Mouse (Mus musculus): ENCODE data around the gene Hao1.

Gene Hao1

DNA sequence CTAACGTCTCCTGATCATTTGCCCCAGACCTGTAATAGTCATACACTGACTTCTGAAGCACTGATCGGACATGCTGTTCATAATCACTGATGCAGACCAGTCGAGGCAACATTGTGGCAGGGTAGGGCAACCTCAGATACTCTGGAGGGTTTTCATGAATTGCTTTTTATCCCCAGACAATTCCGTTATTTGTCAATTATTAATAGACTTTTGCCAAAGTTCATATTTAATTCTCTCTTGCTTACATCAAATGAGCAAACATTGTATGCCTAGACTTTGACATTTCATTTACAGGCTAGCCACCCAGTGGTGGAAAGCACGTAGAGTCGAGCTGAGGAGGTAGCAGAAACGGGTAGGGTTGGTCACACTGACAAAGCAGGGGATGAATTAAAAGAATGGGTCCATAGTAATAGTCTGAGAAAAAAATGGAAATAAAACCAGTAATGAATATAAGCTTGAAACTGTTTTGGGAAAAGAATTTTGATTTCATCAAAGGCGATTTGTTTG lies at the start of gene Hao1:
TSS of gene Hao1 (minus strand) at position 148 of the 507 bp plus-strand sequence.
- no peak for DNase-seq

DNA sequence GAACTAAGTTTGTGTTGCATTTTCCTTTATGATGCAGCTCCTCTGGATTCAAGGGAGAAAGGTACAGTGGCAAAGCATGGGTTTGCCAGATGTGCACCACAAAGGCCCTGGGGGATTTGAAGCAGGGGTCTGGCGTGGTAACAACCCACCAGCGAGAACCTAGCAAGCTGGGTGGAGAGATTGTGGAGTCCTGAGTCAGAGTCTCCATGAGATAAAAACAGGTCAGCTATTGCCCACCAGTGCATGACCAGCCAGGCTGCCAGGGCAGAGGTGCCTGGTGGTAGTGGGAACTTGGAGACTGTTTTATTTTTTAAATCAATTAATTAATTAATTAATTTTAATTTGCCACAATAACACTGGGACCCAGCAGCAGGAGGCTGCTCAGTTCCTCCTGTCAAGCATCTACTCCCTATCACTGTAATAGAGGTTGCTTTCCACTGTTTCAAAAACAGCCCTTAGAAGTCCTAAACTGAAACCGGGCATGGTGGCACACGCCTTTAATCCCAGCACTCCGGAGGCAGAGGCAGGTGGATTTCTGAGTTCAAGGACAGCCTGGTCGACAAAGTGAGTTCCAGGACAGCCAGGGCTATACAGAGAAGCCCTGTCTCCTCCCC lies 37.0 kb upstream of the Hao1 start:
- DNase-seq = no peak

DNA sequence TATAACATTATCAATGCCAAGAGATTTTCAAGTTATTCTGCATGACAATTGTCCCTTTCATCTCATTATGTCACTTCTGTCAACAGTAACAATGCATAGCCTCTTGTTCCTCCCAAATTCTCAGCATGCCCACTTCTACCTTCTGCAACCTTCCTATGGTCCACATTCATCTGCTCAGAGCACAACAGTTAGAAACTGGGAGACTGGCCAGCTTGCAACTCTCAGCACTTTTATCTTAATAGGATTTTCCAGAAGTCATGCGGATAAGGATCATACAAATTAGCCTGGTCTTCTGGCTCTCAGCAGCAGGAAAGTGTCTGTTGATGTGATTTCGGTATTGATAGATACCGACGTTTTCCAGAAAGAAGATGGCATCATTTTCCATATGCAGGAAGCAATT lies 31.1 kb upstream of the Hao1 start:
- DNase-seq = no peak

DNA sequence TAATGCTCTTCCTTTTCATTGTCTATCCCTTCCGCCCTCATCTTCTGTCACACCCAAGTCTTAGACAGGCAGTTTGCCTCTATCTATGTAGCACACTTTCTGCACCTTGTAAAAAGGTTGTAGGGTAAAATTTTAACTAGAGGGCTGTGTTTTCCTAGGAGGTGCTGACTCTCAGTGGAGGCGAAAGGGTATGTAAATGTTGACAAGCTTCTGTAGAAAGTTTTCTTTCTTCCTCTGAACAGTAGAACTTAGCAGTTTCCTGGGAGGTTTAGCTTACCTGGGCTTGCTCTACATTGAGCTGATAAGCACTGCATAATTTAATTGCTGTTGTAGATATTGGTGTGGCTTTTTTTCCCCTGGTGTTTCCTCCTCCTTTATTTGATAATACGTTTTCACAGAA lies 5.3 kb upstream of the Hao1 start:
- no peak for DNase-seq

DNA sequence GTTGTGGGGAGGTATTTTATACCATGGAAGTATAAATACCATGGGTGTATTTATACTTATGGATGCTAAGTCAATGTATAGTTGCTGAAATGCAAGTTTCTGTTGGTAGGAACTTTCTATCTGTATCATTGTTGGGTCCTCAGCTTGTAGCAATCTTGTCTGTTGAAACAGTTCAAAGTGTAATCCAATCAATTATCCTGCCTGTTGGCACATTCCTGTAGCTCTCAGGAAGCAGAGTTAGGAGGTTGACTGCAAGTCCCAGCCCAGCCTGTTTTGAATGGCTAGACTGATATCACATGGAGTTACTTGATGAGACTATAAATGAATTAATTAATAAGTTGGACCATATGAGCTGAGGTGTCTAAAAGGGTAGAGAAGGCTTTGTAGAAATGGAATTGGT lies 1.8 kb downstream of the Hao1 start:
- no peak for DNase-seq

DNA sequence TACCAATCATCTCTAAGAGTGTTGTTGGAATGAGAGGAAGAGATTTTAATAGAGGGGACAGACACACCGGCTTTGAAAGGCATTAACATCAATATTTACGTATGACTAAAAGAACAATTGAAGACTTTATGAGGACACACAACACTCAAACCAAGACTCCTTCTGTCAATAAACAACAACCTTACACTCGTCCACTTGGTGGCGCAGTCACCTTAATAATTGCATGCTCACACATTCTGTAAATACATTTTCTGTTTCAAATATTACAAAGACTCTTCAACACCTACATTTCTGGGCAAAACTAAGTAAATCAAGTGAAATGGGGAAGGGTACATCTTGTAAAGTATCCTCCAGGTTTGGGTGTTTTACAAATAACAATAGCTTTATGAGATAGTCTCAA lies 4.4 kb downstream of the Hao1 start:
- DNase-seq = peak; percentile 7 to 24

DNA sequence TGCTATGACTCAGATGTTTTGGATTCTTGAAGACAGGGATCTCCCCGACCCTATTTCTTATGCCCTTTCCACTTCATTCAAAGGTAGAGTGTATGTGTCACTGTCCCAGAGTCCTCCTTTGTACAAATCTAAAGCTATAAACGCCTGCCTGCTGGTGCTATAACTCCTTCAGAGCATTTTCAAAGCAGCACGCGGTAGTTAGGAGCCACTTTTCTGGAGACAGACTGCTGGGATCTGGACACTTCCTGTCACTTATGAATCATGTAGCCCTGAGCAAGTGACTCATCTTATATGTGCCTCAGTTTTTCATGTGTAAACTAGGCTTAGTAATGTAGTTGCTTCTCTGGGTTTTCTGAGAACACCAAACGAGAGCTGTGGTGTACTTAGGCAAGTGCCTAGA lies 9.1 kb downstream of the Hao1 start:
- DNase-seq = no peak

DNA sequence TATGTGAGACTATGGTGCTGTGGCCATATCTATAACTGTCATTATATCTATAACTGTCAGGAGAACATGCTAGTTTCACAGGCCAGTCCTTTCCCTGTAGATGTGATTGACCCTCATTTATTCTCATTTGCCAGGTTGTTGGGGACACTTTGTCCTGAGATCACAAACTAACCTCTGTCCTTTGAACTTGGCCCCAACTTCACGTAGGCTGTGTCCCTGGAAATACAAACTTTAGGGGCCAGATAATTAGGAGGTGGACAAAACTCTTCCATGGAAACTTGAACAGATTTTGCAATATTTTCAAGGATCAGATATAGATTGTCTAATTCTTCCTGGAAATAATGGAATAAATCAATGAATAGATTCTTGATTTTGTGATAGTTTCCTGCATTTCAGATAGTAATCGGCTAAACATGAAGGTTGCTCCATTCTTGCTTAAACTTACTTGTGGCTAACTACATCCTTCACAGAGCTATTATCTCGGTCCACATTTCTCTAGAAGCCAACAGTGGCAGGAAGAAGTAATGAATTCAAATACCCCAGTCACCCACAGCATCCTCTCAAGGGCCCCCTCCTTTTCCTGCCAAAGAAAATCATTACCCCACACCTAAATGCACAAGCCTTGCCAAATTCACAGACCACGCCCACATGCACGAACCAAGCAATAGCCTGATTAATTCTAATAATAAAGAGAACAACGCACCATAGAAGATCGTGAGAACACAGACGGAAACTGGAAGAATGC lies 9.7 kb downstream of the Hao1 start:
- DNase-seq = no peak

DNA sequence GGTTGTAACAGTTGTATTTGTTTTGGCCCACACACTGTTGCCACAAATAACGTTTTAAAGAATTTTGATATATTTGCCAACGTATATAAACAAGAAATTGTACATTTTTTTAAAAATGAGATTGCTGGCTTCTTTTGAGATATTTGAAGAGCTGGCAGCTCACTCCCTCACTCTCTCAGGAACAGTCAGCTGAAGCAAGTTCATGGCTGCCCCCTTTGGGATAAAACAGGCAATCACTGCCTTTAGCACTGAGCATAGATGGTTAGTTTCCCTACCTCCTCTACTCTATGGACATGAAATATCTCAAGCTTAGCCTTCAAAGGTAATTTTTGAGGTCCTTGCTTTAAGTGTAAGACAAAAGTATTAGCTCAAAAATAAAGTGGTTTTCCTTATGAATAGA lies 10.7 kb downstream of the Hao1 start:
- DNase-seq = no peak

DNA sequence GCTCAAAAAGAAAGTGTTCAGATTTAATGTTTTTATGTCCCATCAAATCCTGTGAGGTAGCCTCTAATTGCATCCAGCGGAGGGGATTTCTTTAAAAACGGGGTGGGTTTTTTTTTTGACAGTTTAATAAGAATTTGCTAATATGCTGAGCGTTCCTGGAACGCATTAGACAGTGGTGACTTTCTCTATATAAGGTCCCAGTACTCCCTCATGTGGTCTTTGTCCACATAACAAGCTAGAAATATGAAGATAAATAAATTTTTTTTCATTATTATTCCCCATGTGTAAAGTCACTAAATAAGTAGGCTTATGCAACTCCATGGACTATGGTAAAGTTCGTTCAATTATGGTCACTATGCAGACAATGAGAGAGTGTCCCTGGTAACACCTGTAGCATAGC lies 13.1 kb downstream of the Hao1 start:
- no peak for DNase-seq

DNA sequence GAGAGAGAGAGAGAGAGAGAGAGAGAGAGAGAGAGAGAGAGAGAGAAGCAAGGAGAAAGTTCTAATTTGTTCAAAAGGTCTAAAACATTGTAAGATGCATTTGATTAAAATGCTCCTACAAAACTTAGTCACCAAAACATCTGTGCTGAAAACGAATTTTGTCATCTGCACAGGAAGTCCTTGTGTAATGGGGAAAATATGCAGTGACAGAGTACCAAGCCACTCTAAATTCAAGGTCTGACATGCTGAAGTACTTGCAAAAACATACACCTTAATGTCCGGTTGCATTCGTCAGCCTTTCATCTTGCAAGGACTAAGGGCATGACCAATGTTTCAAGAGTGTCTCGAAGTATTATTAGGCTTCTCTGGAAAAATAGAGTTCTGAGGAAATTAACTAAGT lies 15.7 kb downstream of the Hao1 start:
- no peak for DNase-seq

DNA sequence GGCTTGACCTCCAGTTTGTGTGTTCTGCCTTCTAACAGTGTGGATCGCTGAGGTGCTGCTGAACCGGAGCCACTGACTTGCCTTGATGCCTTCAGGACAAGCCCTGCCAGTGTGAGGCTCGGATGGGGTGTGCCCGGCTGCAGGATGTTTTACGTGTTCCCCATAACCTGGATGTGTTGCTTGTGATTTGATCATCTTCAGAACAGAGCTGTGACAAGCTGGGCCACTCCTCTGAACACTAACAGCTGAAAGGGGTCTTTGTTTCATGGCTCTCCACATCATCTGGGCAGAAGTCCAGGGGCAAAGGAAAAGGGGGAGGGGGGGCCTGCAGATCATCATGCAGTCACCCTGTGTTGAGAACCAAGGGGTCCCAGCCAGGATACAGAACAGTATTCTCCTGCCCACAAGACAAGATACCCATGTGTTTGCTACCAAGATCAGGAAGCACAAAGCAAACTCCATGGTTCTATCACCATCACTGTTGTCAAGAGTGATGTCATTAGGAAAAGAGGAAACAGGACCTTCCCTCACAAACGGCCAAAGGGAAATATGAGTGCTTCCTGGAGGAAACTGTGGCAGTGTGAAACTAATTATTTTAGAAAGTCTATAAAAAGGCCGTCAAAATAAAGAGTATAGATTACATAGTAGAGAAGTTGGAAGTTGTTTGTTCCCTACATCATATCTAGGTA lies 25.9 kb downstream of the Hao1 start:
- no peak for DNase-seq

DNA sequence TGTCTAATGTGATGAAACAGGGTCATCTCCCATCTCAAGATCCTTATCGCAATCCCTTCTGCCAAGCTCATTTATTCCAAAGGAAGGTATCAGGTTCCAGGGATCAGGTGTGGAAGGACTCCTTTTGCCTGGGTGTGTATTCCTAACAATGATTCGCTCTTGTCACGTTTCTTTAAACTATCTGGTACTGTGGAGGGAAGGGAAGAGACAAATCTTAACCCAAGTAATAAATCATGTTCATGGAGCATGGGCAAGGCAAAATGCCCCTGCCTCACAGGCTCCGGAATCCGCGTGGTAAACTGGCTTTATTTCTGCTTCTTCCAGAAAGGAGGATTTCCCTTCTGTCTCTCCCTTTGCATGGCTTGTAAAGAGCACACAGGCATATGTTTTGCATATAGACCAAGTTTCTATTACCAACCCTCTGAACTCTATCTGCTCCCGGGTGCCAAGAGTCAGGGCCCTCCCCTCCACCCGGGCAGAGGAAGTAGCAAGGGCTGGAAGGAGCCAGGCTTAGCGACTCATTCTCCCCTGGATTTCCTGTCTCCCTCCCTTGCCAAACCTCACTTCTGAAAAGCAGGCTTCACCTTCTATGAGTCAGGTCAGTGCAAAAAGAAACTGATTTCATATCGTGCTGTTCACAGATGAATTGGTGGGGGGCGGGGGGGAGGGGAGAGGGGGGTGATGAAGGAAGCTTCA lies 26.6 kb downstream of the Hao1 start:
- DNase-seq = no peak

DNA sequence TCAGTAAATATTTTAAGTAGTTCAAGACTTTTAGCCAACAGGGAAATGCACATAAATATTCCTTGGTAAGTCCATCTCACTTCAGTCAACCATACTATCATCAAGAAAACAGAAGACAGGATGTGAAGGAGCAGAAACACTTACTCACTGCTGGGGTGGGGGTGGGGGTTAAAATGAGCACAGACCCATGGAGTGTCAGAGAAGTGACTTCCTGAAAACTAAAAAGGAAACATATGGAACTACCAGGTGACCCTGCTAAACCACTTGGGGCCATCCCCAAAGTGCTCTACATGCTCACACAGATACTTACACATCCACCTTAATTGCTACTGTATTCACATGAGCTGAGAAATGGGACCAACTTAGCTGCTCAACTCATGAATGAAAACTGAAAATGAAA lies 36.1 kb downstream of the Hao1 start:
- no peak for DNase-seq

DNA sequence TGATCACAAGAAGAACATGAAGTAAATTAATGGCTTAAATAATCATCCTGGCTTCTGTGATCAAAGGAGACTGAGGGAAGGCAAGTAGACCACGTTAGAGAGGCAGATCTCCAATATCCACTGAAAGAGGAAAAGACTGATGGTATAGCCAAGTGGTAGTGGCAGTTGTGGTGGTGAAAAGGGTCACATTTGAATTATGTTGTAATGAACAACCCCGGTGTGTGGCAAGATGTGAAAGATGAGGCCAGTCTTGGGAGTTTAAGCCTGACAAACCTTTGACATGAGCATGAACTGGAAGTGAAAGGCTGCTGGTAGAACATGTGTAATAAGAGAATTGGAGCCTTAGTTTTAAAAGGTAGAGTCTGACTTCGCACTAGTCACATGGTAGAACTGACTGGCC lies 54.4 kb downstream of the Hao1 start:
- no peak for DNase-seq

DNA sequence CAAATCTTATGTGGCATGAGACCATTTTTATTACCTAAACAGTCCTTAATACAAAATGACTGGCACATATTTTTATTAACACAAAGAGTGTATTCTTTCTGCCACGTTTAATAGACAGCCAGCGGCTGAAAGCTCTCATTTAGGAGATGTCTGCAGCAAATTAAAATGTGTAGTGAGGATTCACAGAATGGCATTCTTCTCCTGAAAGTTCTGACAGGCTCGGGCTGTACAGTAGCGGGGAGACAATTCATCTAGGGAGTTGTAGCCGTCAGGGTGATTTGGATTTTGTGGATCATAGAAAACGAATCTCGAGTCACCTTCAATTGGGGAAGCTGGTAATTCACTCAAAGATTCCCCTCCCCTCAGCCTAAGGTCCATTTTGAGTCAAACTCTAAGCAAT lies 55.7 kb downstream of the Hao1 start:
- DNase-seq = no peak

DNA sequence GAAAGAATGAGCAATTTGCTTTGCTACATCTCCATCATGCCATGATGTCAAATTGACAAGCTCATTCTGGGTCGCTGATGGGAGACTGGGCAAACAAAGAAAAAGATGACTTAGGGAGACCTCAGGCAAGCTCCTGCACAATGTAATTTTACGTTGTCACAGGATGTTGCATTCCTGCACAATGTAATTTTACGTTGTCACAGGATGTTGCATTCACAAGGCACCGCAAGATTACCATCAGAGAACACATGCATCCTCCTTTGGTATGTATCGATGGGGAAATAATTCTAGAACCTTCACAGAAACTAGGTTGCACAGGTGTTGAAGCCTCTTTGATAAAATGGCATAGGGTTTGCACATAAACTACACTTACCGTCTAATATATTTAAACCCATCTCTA lies 65.5 kb downstream of the Hao1 start:
- DNase-seq = no peak

DNA sequence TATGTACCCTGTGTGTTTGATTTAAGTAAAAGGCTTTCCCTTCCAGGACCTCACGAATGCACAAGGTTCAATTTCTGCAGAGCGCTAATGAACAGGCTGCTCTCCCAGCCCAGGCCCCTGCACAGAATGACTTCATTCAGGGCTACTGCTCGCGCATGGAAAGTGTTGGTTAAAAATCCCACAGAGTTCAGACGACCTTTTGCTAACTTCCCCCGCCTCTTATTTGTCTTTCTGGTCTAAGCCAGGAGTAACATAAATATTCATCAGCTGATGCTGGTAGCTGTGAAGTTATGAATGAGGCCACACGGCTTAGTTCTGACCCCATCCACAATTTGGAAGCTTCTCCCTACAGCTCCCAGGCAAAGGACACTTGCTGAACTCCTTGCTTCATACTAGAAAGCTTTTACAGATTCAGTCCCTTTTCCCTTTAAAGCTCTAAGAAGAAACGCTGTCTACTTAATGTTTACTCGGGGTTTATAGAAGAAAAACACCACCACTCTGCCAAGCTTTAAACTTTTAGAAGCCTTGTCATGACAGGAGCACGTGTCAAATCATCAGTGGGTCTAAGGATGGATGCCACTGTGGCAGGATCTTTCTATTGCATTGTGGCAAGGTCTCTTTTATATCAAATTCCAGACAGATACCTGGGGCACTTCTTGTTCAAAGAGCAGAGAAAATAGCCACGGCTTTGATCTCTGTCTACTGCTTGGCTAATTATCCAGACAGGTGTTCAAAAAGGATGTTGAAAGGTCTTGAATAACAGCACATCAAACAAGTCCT lies 67.9 kb downstream of the Hao1 start:
- no peak for DNase-seq

DNA sequence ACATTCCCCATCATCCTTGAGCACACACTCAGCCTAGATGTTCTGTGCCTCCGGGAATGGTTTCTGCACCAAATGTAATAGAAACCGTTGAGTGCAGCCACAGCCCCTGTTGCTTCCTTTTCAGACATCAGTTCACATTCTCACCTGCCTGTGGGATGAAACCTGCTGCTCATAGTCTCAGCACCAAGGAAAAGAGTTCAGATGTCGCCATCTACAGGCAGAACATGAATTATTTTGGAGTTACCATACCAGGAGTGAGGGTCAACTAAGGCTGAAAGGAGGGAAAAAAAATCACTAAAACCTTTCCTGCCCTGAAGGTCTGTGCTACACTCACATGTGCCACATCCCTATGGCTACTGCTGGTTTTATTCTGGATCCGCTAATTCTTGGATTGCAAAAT lies 71.5 kb downstream of the Hao1 start:
- no peak for DNase-seq

DNA sequence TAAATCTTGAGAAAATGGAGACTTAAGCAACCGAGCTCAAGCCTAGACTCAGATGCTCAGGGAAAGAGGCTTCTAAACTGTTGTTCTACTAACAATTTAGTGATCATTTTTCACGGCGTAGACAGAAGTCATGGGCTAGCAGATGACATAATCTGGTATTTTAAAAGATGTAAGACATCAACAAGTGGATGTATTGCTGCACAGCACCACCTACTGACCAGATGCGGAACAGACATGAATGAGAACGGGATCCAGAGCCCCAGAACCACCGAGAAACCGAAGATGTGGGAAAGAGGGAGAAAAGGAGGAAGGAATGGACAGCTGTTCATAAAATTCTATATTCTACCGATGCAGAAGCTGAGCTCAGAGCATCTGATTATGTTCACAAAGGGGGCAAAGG lies 72.4 kb downstream of the Hao1 start:
- DNase-seq = peak; percentile 4 to 14

DNA sequence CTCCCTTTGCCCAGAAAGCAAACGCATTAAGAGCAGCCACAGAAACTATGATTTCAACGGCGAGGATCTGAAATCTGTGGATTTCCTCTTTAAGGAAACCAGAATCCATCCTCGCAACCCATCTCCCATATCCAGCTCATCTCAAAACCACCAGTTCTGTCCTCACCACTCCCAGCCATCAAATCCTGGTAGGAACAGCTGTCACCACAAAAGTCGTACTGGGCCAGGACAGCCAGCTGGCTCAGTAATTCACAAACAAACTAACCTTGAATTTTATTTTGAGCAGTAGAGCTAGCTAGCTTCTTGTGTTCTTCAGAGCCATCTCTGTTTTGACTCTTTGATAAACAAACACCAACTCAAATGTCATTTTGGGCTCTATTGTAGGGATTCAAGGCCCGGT lies 73.0 kb downstream of the Hao1 start:
- DNase-seq = no peak

DNA sequence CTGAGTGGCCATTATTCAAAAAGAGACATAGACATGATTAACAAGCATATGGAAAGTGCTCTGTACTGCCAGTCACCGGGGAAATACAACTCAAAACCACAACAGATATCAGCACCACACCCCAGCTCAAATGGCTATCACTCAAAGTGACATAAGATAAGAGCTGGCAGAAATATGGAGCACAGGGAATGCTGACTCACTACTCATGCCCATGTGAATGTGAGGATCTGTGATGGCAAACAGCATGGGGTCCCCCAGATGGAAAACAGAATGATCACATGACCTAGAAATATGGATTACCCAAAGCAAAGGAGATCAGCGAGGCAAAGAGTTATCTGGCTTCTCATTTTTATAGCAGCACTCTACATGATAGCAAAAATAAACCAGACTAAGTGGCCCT lies 89.0 kb downstream of the Hao1 start:
- DNase-seq = no peak

DNA sequence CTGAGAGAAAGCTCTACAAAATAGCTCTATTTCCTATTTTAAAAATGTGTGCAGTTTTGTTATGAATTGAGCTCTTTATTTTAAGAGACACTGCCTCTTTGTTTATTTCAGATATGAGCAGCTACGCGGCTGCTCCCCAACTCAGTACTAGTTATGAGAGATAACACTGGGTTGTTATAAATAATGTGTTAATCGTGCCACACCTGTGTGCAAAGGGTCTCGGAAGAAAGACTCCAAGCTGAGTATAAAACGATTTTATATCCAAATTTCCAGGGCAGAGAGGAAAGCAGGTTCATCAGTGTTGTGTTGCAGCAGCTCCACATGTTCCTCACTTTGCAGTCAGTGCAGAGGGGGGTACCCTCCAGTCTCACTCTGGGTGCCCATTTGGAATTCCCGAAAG lies 91.8 kb downstream of the Hao1 start:
- no peak for DNase-seq

Data from thymus, postnatal 36 days (tissue).